Mouse (Mus musculus) embryonic facial prominence, embryonic 11.5 days (tissue): ENCODE results near the gene Clca2. TPM values are rescaled to one million over a fixed set of nuclear protein-coding genes. Genes with fewer than 3 reads are reported as not detected.
"Not testable (repeated sequence)": the region's sequence is repeated elsewhere in the genome, so short reads cannot be mapped to it uniquely, and the experiment has no call there.

Source experiments
- ATAC-seq: fragments of 200-750 bp; cut with Nextera tagmentation; replicated peaks from 2 replicates; pipeline ENCODE4 v1.8.0; 2017; ENCODE audit warnings: low read depth; ENCODE audit not compliant: insufficient number of reproducible peaks, low FRiP score, low TSS enrichment
- DNase-seq: peaks from one replicate; pipeline ENCODE4 v3.0.0-alpha.2; 2015; ENCODE audit warnings: low spot score
- H3K27ac ChIP-seq: fragments of 300-500 bp; sonication (generic); replicated peaks from 2 replicates; pipeline ENCODE4 v1.5.1; 2014; ENCODE audit warnings: mild to moderate bottlenecking, low read depth, low read length, control low read depth
- H3K27me3 ChIP-seq: fragments of 300-500 bp; sonication (generic); 2 replicates; pipeline ENCODE4 v1.6.1; 2014; ENCODE audit warnings: mild to moderate bottlenecking, low read length, moderate library complexity, mixed read lengths; ENCODE audit not compliant: control insufficient read depth, insufficient read depth
- H3K36me3 ChIP-seq: fragments of 300-500 bp; sonication (generic); replicated peaks from 2 replicates; pipeline ENCODE4 v1.6.1; 2014; ENCODE audit warnings: low read depth, mild to moderate bottlenecking, low read length, moderate library complexity, mixed read lengths; ENCODE audit not compliant: control insufficient read depth, insufficient read depth
- H3K4me1 ChIP-seq: fragments of 300-500 bp; sonication (generic); 2 replicates; pipeline ENCODE4 v1.6.1; 2014; ENCODE audit warnings: low read length, mixed read lengths; ENCODE audit not compliant: control insufficient read depth, insufficient read depth
- H3K4me2 ChIP-seq: fragments of 300-500 bp; sonication (generic); 2 replicates; pipeline ENCODE4 v1.6.1; 2014; ENCODE audit warnings: low read depth, mild to moderate bottlenecking, control low read depth, low read length, moderate library complexity
- H3K4me3 ChIP-seq: fragments of 300-500 bp; sonication (generic); 2 replicates; pipeline ENCODE4 v1.5.1; 2014; ENCODE audit warnings: low read depth, low read length, control low read depth
- H3K9ac ChIP-seq: fragments of 300-500 bp; sonication (generic); replicated peaks from 2 replicates; pipeline ENCODE4 v1.6.1; 2014; ENCODE audit warnings: mild to moderate bottlenecking, control low read depth, low read length
- H3K9me3 ChIP-seq: fragments of 300-500 bp; sonication (generic); replicated peaks from 2 replicates; pipeline ENCODE4 v1.6.1; 2016; ENCODE audit warnings: mild to moderate bottlenecking, low read length, inconsistent platforms, mixed read lengths; ENCODE audit not compliant: control insufficient read depth
- WGBS: fragments of 180-500 bp; shearing (Covaris S2); extraction: QIAGEN DNeasy Blood & Tissue Kit; methylation state at CpG from one replicate; pipeline ENCODE4 v1.1.7; 2014; 5-methylcytosine and 5-hydroxymethylcytosine counted together
- polyA plus RNA-seq: library from polyadenylated mRNA; unstranded; fragments of >200 nt; fragmentation: Nextera tagmentation; extraction: Ambion mirVana; gene quantifications from 2 replicates; pipeline ENCODE4 v1.2.1, GENCODE M21; 2014

Clca2 gene
- polyA plus RNA-seq, 1 experiment from 2014 or later: 0.31 TPM

- Histone ChIP-seq H3K4me1 (no peaks in the 10 kb centered on the region), H3K27me3 (no peaks in the 10 kb centered on the region), H3K4me3 (no peak overlapping the region), H3K4me2 (no peak overlapping the region), H3K9me3 (no peaks in the 10 kb centered on the region), H3K9ac (no peak overlapping the region), H3K36me3 (no peaks in the 10 kb centered on the region), H3K27ac (no peak overlapping the region)
- ATAC-seq (no peak), DNase-seq (no peak)
- 79% methylated on average over 6 of the region's 6 CpGs for WGBS
Measured at GRCm38 (mm10) chr3:145078405-145078804, 20.8 kb downstream of the Clca2 start.

- Histone ChIP-seq H3K4me2 (no peak overlapping the region), H3K27ac (no peak overlapping the region), H3K4me3 (no peak overlapping the region), H3K4me1 (no peaks in the 10 kb centered on the region), H3K36me3 (no peaks in the 10 kb centered on the region), H3K9me3 (no peaks in the 10 kb centered on the region), H3K9ac (no peak overlapping the region), H3K27me3 (no peaks in the 10 kb centered on the region)
- DNase-seq (no peak), ATAC-seq (no peak)
- WGBS: 88% methylated on average over 3 of the region's 3 CpGs
Measured at GRCm38 (mm10) chr3:145072339-145072738, 26.9 kb downstream of the Clca2 start.

- no peaks in the 10 kb centered on the region for H3K4me1 ChIP-seq
- H3K4me3 ChIP-seq: no peak overlapping the region
- 87% methylated on average over 4 of the region's 4 CpGs for whole genome bisulfite sequencing
- no peaks in the 10 kb centered on the region for H3K27me3 ChIP-seq
- no peaks in the 10 kb centered on the region for H3K9me3 ChIP-seq
- no peaks in the 10 kb centered on the region for H3K36me3 ChIP-seq
- DNase-seq (no peak), ATAC-seq (no peak)
- no peak overlapping the region for H3K27ac ChIP-seq
- H3K4me2 ChIP-seq: no peak overlapping the region
- H3K9ac ChIP-seq: no peak overlapping the region
Measured at GRCm38 (mm10) chr3:145068964-145069363, 30.3 kb downstream of the Clca2 start.

GRCm38 (mm10) chr3:145055138-145055537 is 44.1 kb downstream of the Clca2 start:
- H3K4me2 ChIP-seq, H3K27me3 ChIP-seq, ATAC-seq, H3K4me1 ChIP-seq, DNase-seq, H3K9ac ChIP-seq, H3K27ac ChIP-seq, H3K36me3 ChIP-seq, H3K4me3 ChIP-seq, H3K9me3 ChIP-seq: not testable (repeated sequence)
- 91% methylated on average over 3 of the region's 3 CpGs for WGBS

GRCm38 (mm10) chr3:145049820-145050219 is 49.4 kb downstream of the Clca2 start:
- 82% methylated on average over 3 of the region's 3 CpGs for WGBS
- H3K4me2 ChIP-seq: no peak overlapping the region

GRCm38 (mm10) chr3:145038813-145039212 is 60.4 kb downstream of the Clca2 start:
- WGBS: 68% methylated on average over 3 of the region's 3 CpGs
- Histone ChIP-seq H3K4me1 (no peaks in the 10 kb centered on the region), H3K4me3 (no peak overlapping the region), H3K9ac (no peak overlapping the region), H3K27me3 (no peaks in the 10 kb centered on the region), H3K4me2 (no peak overlapping the region), H3K36me3 (no peaks in the 10 kb centered on the region), H3K27ac (no peak overlapping the region), H3K9me3 (no peaks in the 10 kb centered on the region)
- DNase-seq (no peak), ATAC-seq (no peak)

More at GRCm38 (mm10) chr3:145049820-145050219, 49.4 kb downstream of the Clca2 start:
- H3K36me3 ChIP-seq: no peaks in the 10 kb centered on the region
- no peaks in the 10 kb centered on the region for H3K9me3 ChIP-seq
- DNase-seq: no peak
- H3K27ac ChIP-seq: no peak overlapping the region
- H3K4me1 ChIP-seq: no peaks in the 10 kb centered on the region
- H3K27me3 ChIP-seq: no peaks in the 10 kb centered on the region
- no peak overlapping the region for H3K9ac ChIP-seq
- H3K4me3 ChIP-seq: no peak overlapping the region
- ATAC-seq: no peak

- H3K4me1 ChIP-seq: no peaks in the 10 kb centered on the region
- no peak within 1 kb of the TSS for H3K4me2 ChIP-seq
- no peak within 1 kb of the TSS for H3K4me3 ChIP-seq
- H3K27ac ChIP-seq: no peak within 1 kb of the TSS
- no peak within 1 kb of the TSS for H3K9ac ChIP-seq
- ATAC-seq (no peak), DNase-seq (no peak)
- H3K27me3 ChIP-seq: no peaks in the 10 kb centered on the region
- H3K9me3 ChIP-seq: no peaks in the 10 kb centered on the region
- H3K36me3 ChIP-seq: no peaks in the 10 kb centered on the region
Measured at GRCm38 (mm10) chr3:145032676-145033075, 66.6 kb downstream of the Clca2 start, which contains the start of gene Clca1. TSS of gene Clca1 (minus strand) at chr3:145032776.

GRCm38 (mm10) chr3:145028036-145028435 is 71.2 kb downstream of the Clca2 start:
- DNase-seq (no peak), ATAC-seq (no peak)
- Histone ChIP-seq H3K9ac (no peak overlapping the region), H3K36me3 (no peaks in the 10 kb centered on the region), H3K27me3 (no peaks in the 10 kb centered on the region), H3K9me3 (no peaks in the 10 kb centered on the region), H3K27ac (no peak overlapping the region), H3K4me2 (no peak overlapping the region), H3K4me3 (no peak overlapping the region), H3K4me1 (no peaks in the 10 kb centered on the region)
- WGBS: 65% methylated on average over 3 of the region's 3 CpGs
